Mouse (Mus musculus) lung, postnatal 0 days (tissue): ENCODE results near the gene Prss16. TPM values are rescaled to one million over a fixed set of nuclear protein-coding genes. Genes with fewer than 3 reads are reported as not detected.

Experiments used
- ATAC-seq: fragments of 200-750 bp; cut with Nextera tagmentation; 2 replicates; pipeline ENCODE4 v1.8.0; 2017; ENCODE audit warnings: moderate library complexity
- DNase-seq: peaks from one replicate; pipeline ENCODE4 v3.0.0-alpha.2; 2016; ENCODE audit warnings: low spot score
- H3K27ac ChIP-seq: fragments of 300-500 bp; sonication (generic); 2 replicates; pipeline ENCODE4 v1.5.1; 2014; ENCODE audit warnings: antibody characterized with exemption, mild to moderate bottlenecking, low read length, mixed read lengths
- H3K27me3 ChIP-seq: fragments of 300-500 bp; sonication (generic); replicated peaks from 2 replicates; pipeline ENCODE4 v1.6.1; 2014; ENCODE audit warnings: low read length, mixed read lengths; ENCODE audit not compliant: insufficient read depth
- H3K36me3 ChIP-seq: fragments of 300-500 bp; sonication (generic); 2 replicates; pipeline ENCODE4 v1.6.1; 2014; ENCODE audit warnings: low read length, mixed read lengths; ENCODE audit not compliant: insufficient read depth
- H3K4me1 ChIP-seq: fragments of 300-500 bp; sonication (generic); 2 replicates; pipeline ENCODE4 v1.6.1; 2014; ENCODE audit warnings: antibody characterized with exemption, low read depth, low read length, mixed read lengths; ENCODE audit not compliant: insufficient read depth
- H3K4me2 ChIP-seq: fragments of 300-500 bp; sonication (generic); replicated peaks from 2 replicates; pipeline ENCODE4 v1.6.1; 2014; ENCODE audit warnings: low read depth, mild to moderate bottlenecking, low read length, moderate library complexity, mixed read lengths
- H3K4me3 ChIP-seq: fragments of 300-500 bp; sonication (generic); 2 replicates; pipeline ENCODE4 v1.5.1; 2014; ENCODE audit warnings: low read depth, low read length
- H3K9ac ChIP-seq: fragments of 300-500 bp; sonication (generic); replicated peaks from 2 replicates; pipeline ENCODE4 v1.6.1; 2014; ENCODE audit warnings: low read depth, mild to moderate bottlenecking
- H3K9me3 ChIP-seq: fragments of 300-500 bp; sonication (generic); 2 replicates; pipeline ENCODE4 v1.6.1; 2016; ENCODE audit warnings: low read length, mixed read lengths
- CTCF ChIP-seq: IDR thresholded peaks from 2 replicates; pipeline ENCODE4 v1.5.1; 2016; ENCODE audit warnings: antibody characterized with exemption, mild to moderate bottlenecking
- EP300 ChIP-seq: IDR thresholded peaks from 2 replicates; pipeline ENCODE4 v1.6.1; 2016; ENCODE audit warnings: antibody characterized with exemption, mild to moderate bottlenecking, control low read depth
- WGBS: fragments of 180-500 bp; shearing (Covaris S2); extraction: QIAGEN DNeasy Blood & Tissue Kit; methylation state at CpG from one replicate; pipeline ENCODE4 v1.1.7; 2014; 5-methylcytosine and 5-hydroxymethylcytosine counted together
- polyA plus RNA-seq: library from polyadenylated mRNA; unstranded; fragments of >200 nt; fragmentation: Nextera tagmentation; extraction: Ambion mirVana; gene quantifications from 2 replicates; pipeline ENCODE4 v1.2.1, GENCODE M21; 2015

The Prss16 gene
- polyA plus RNA-seq, 1 experiment from 2014 or later = 0.62 TPM

DNA sequence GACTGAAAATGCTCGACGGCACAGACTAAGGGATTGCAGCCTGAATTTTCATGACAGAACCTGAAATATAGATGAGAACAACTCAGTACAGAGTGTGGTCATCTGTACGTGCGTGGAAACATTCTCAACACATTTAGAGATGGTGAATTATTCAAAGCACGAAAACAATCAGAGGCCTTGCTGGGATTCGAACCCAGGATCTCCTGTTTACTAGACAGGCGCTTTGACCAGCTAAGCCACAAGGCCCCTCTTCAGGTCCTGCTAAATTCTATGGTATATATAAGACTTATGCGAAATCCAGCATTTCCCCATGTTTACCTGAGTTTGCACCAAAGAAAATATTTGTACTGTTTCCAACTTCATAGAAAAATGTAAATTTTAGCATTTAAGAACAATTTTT is 20.4 kb upstream of the Prss16 start:
- no peaks in the 10 kb centered on the region for H3K9me3 ChIP-seq
- no peaks in the 10 kb centered on the region for H3K36me3 ChIP-seq
- no peak overlapping the region for H3K9ac ChIP-seq
- H3K27me3 ChIP-seq = no peaks in the 10 kb centered on the region
- no peak overlapping the region for H3K4me2 ChIP-seq
- no peak for TF ChIP-seq EP300
- no peak for TF ChIP-seq CTCF
- no peak for DNase-seq
- H3K27ac ChIP-seq = no peak overlapping the region
- no peak for ATAC-seq
- H3K4me1 ChIP-seq = peaks cover 4% of the 10 kb centered on the region; the same call in 1 of the 2 replicates
- no peak overlapping the region for H3K4me3 ChIP-seq
- 37% methylated on average over 8 of the region's 8 CpGs for whole genome bisulfite sequencing

DNA sequence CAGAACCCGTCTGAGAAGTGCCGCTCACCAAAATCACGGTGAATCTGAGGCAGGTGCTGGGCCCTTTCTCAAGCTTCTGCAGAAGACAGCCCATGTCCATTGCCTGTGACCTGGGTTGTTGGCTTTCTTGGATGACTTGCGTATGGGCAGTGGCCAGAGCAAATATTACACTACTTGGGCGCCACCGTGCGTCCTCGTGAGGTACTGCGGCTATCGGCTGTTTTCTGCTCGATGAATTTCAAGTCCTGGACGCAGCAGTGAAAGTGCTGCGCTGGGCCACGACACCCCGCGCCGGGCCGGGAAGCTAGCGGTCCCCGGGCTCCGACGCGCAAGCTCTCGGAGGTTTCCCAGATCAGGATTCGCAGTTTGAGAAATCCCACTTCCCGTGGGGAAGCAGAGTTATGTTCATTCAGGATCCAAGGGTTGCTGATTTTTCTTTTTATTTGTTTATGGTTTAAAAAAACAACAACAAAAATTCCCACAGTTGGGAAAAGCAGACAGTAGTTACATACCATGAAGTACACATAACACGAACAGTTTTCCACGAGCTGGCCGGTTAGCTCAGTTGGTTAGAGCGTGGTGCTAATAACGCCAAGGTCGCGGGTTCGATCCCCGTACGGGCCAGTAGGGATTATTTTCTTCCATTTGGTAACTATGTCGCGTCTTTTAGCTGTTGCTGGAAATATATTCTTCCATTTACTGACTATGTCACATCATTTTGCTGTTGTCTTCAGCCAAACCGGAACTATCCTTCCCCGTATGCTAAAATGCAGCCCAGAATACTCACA is 19.3 kb upstream of the Prss16 start:
- peak; percentile 94 for DNase-seq
- Histone ChIP-seq H3K27me3 (no peaks in the 10 kb centered on the region), H3K36me3 (no peaks in the 10 kb centered on the region), H3K4me3 (peak overlapping the region; percentile 55), H3K27ac (peak overlapping the region; percentile 77), H3K9ac (peak overlapping the region; percentile 43; the same call in 1 of the 2 replicates), H3K4me2 (peak overlapping the region; percentile 61), H3K4me1 (peaks cover 4% of the 10 kb centered on the region; the same call in 1 of the 2 replicates), H3K9me3 (no peaks in the 10 kb centered on the region)
- ATAC-seq = peak; percentile 89
- WGBS = 1% methylated on average over 40 of the region's 40 CpGs
- TF ChIP-seq EP300 (no peak), CTCF (peak; percentile 98)

DNA sequence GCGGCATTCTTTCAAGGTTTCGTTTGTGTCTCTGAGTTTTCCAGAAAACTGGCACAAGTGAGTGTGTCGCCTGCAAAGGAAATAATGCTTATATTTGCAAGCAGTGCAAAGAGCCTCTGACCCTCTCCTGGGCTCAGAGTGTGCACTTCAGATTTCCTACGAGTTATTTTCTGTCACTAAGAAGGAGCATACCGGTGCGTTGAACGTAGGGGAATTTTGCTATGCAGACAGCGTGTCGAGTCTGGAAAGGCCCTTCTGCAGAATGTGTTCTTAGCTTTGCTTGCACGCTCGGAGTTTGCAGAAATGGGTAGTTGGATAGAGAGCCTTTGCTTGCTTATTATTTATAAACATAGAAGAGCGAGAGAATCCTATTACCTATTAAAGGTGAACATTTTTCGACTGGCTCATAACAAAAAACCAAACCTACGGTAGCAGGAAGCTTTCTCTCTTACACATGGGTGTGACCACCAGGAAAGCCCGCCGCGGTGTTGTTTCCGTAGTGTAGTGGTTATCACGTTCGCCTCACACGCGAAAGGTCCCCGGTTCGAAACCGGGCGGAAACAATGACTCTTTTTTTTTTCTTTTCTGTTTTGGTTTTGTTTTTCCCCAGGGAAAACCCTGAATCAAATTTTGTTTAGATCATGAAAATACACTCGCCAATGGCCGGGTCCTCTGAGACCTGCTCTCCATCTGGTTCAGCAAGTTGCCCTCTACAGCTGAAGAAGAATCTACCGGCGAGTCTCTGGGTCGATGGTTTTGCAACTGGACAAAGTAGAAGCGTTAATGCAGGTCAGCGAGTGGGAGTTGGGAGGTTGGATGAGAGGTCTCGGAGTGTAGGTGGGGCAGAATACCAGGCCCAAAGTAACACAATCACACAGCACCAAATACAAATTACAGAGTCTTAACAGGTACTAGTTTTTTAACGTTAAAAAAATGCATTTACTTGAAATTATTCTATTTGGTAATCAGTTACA is 16.8 kb upstream of the Prss16 start:
- Histone ChIP-seq H3K4me3 (peak overlapping the region; percentile 51), H3K4me2 (peak overlapping the region; percentile 65), H3K27me3 (no peaks in the 10 kb centered on the region), H3K4me1 (peaks cover 4% of the 10 kb centered on the region; the same call in 1 of the 2 replicates), H3K36me3 (no peaks in the 10 kb centered on the region), H3K9me3 (no peaks in the 10 kb centered on the region), H3K27ac (no peak overlapping the region), H3K9ac (peak overlapping the region; percentile 26)
- peak; percentile 82 for DNase-seq
- 3% methylated on average over 35 of the region's 35 CpGs for WGBS
- ATAC-seq = peak; percentile 62
- TF ChIP-seq CTCF (no peak), EP300 (no peak)

DNA sequence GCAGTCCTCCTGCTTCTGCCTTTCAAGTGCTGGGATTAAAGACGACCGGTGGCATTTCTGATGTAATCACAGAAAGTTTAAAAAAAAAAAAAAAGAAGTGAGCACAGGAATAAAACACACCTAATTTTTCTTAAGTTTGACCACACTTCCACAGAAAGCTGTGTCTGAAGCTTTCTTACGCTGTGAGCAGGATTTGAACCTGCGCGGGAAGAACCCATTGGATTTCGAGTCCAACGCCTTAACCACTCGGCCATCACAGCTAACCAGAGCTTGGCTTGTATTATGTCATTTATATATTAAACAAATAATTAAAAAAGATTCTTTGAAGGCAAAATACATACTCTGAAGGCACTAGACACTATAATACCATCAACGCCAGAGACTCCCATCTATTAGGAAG is 12.7 kb upstream of the Prss16 start:
- peak overlapping the region; percentile 76 for H3K4me2 ChIP-seq
- no peak overlapping the region for H3K27ac ChIP-seq
- H3K4me1 ChIP-seq = peaks cover 4% of the 10 kb centered on the region; the same call in 1 of the 2 replicates
- TF ChIP-seq EP300 = peak; percentile 39; the same call in 1 of the 2 replicates
- TF ChIP-seq CTCF = no peak
- H3K9me3 ChIP-seq = no peaks in the 10 kb centered on the region
- H3K4me3 ChIP-seq = peak overlapping the region; percentile 51
- H3K27me3 ChIP-seq = no peaks in the 10 kb centered on the region
- peak overlapping the region; percentile 43; the same call in 1 of the 2 replicates for H3K9ac ChIP-seq
- ATAC-seq = peak; percentile 77
- H3K36me3 ChIP-seq = no peaks in the 10 kb centered on the region
- peak; percentile 89 for DNase-seq
- WGBS = 0% methylated on average over 9 of the region's 9 CpGs

DNA sequence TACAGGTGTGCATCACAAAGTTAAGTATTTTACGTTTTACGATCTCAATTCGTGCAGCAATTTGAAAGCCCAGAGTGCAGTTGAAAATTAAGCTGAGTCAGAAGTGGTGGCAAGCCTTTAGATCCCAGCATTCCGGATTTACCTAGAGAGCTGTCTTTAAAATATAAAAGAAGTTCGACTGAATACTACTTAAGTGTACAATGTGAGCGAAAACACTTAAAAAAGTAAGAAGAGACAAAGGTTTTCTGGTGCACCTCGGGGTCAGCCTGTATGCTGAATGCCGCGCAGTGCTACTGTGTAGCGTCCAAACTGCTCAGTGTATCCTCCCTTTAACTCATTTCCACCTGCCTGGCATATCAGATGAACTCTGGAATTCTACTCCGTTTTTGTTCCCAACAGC is 12.0 kb upstream of the Prss16 start:
- 0 out of 2 replicates have a peak, but pooled peaks have one; percentile 34 for ATAC-seq
- DNase-seq = no peak
- Histone ChIP-seq H3K9ac (peak overlapping the region; percentile 43), H3K4me3 (peak overlapping the region; percentile 51), H3K4me1 (peaks cover 4% of the 10 kb centered on the region; the same call in 1 of the 2 replicates), H3K27me3 (no peaks in the 10 kb centered on the region; the same call in 1 of the 2 replicates), H3K9me3 (no peaks in the 10 kb centered on the region), H3K27ac (no peak overlapping the region; the same call in 1 of the 2 replicates), H3K4me2 (peak overlapping the region; percentile 76), H3K36me3 (no peaks in the 10 kb centered on the region)
- TF ChIP-seq EP300 (no peak), CTCF (no peak)
- WGBS = 1% methylated on average over 11 of the region's 11 CpGs
